Mouse (Mus musculus) embryonic facial prominence, embryonic 11.5 days (tissue): ENCODE measurements around the gene Dnajc8. TPM values are rescaled to one million over a fixed set of nuclear protein-coding genes. Genes with fewer than 3 reads are reported as not detected.

ENCODE experiments used
- ATAC-seq: fragments of 200-750 bp; cut with Nextera tagmentation; replicated peaks from 2 replicates; pipeline ENCODE4 v1.8.0; 2017; ENCODE audit warnings: low read depth; ENCODE audit not compliant: insufficient number of reproducible peaks, low FRiP score, low TSS enrichment
- DNase-seq: peaks from one replicate; pipeline ENCODE4 v3.0.0-alpha.2; 2015; ENCODE audit warnings: low spot score
- H3K27ac ChIP-seq: fragments of 300-500 bp; sonication (generic); replicated peaks from 2 replicates; pipeline ENCODE4 v1.5.1; 2014; ENCODE audit warnings: mild to moderate bottlenecking, low read depth, low read length, control low read depth
- H3K27me3 ChIP-seq: fragments of 300-500 bp; sonication (generic); 2 replicates; pipeline ENCODE4 v1.6.1; 2014; ENCODE audit warnings: mild to moderate bottlenecking, low read length, moderate library complexity, mixed read lengths; ENCODE audit not compliant: control insufficient read depth, insufficient read depth
- H3K36me3 ChIP-seq: fragments of 300-500 bp; sonication (generic); replicated peaks from 2 replicates; pipeline ENCODE4 v1.6.1; 2014; ENCODE audit warnings: low read depth, mild to moderate bottlenecking, low read length, moderate library complexity, mixed read lengths; ENCODE audit not compliant: control insufficient read depth, insufficient read depth
- H3K4me1 ChIP-seq: fragments of 300-500 bp; sonication (generic); 2 replicates; pipeline ENCODE4 v1.6.1; 2014; ENCODE audit warnings: low read length, mixed read lengths; ENCODE audit not compliant: control insufficient read depth, insufficient read depth
- H3K4me2 ChIP-seq: fragments of 300-500 bp; sonication (generic); 2 replicates; pipeline ENCODE4 v1.6.1; 2014; ENCODE audit warnings: low read depth, mild to moderate bottlenecking, control low read depth, low read length, moderate library complexity
- H3K4me3 ChIP-seq: fragments of 300-500 bp; sonication (generic); 2 replicates; pipeline ENCODE4 v1.5.1; 2014; ENCODE audit warnings: low read depth, low read length, control low read depth
- H3K9ac ChIP-seq: fragments of 300-500 bp; sonication (generic); replicated peaks from 2 replicates; pipeline ENCODE4 v1.6.1; 2014; ENCODE audit warnings: mild to moderate bottlenecking, control low read depth, low read length
- H3K9me3 ChIP-seq: fragments of 300-500 bp; sonication (generic); replicated peaks from 2 replicates; pipeline ENCODE4 v1.6.1; 2016; ENCODE audit warnings: mild to moderate bottlenecking, low read length, inconsistent platforms, mixed read lengths; ENCODE audit not compliant: control insufficient read depth
- WGBS: fragments of 180-500 bp; shearing (Covaris S2); extraction: QIAGEN DNeasy Blood & Tissue Kit; methylation state at CpG from one replicate; pipeline ENCODE4 v1.1.7; 2014; 5-methylcytosine and 5-hydroxymethylcytosine counted together
- polyA plus RNA-seq: library from polyadenylated mRNA; unstranded; fragments of >200 nt; fragmentation: Nextera tagmentation; extraction: Ambion mirVana; gene quantifications from 2 replicates; pipeline ENCODE4 v1.2.1, GENCODE M21; 2014

Dnajc8 gene
- polyA plus RNA-seq, 1 experiment from 2014 or later, result 255 TPM

DNA sequence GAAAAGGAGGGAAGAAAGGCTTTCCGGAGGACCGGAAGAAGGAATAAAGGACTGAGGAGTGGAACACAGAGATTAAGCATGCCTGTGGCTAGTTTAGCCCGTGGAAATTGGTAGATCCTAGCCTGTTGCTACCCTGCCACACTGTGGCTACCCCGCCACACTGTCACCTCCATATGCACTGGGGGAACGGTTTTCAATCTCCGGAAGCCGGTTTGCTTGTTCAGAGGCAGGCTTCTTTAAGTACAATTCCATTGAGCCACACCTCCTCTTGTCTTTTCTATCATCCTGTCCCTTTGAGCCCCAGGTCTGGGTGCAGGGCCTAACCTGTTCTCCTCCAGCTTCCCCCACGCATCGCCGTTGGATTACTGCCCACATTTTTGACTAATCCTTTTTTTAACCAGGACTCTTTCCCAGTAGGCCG lies 11.0 kb upstream of the Dnajc8 start:
- peak overlapping the region; percentile 28 for H3K9ac ChIP-seq
- ATAC-seq (no peak), DNase-seq (peak; percentile 13)
- H3K27ac ChIP-seq, result no peak overlapping the region
- no peak overlapping the region for H3K4me2 ChIP-seq
- H3K36me3 ChIP-seq, result no peaks in the 10 kb centered on the region
- WGBS, result 18% methylated on average over 11 of the region's 11 CpGs
- no peaks in the 10 kb centered on the region for H3K27me3 ChIP-seq
- H3K9me3 ChIP-seq, result no peaks in the 10 kb centered on the region
- H3K4me3 ChIP-seq, result no peak overlapping the region
- no peaks in the 10 kb centered on the region for H3K4me1 ChIP-seq

DNA sequence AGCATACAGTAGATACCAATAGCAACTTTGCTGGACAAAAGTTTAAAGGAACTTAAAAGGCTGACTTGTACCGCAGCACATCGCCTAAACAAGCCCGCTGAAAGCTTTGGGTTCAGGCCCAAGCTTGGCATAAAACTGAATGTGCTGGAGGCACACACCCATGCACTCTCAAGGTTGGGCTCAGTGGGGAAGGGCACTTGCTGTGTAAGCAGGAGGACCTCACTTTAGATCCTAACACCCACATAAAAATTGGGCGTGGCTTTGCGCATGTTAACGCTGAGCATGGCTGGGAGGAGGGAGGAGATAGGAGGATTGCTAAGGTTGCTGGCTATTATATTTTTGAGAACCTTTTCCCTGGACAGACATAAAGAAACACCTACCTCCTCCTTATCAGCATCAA lies 10.5 kb upstream of the Dnajc8 start:
- no peak overlapping the region for H3K27ac ChIP-seq
- no peaks in the 10 kb centered on the region for H3K27me3 ChIP-seq
- H3K9me3 ChIP-seq, result no peaks in the 10 kb centered on the region
- no peak for DNase-seq
- 51% methylated on average over 6 of the region's 6 CpGs for WGBS
- H3K4me2 ChIP-seq, result no peak overlapping the region
- no peaks in the 10 kb centered on the region for H3K36me3 ChIP-seq
- no peak overlapping the region for H3K4me3 ChIP-seq
- no peak for ATAC-seq
- H3K9ac ChIP-seq, result peak overlapping the region; percentile 28; the same call in 1 of the 2 replicates
- no peaks in the 10 kb centered on the region for H3K4me1 ChIP-seq

- Histone ChIP-seq H3K27ac (no peak overlapping the region), H3K4me2 (no peak overlapping the region), H3K9ac (no peak overlapping the region), H3K27me3 (no peaks in the 10 kb centered on the region), H3K4me1 (no peaks in the 10 kb centered on the region), H3K4me3 (no peak overlapping the region), H3K9me3 (no peaks in the 10 kb centered on the region), H3K36me3 (no peaks in the 10 kb centered on the region)
- WGBS, result 47% methylated on average over 2 of the region's 2 CpGs
- DNase-seq, result peak; percentile 30
- no peak for ATAC-seq
These were observed 8.7 kb upstream of the Dnajc8 start for GRCm38 (mm10) chr4:132526678-132527077.

DNA sequence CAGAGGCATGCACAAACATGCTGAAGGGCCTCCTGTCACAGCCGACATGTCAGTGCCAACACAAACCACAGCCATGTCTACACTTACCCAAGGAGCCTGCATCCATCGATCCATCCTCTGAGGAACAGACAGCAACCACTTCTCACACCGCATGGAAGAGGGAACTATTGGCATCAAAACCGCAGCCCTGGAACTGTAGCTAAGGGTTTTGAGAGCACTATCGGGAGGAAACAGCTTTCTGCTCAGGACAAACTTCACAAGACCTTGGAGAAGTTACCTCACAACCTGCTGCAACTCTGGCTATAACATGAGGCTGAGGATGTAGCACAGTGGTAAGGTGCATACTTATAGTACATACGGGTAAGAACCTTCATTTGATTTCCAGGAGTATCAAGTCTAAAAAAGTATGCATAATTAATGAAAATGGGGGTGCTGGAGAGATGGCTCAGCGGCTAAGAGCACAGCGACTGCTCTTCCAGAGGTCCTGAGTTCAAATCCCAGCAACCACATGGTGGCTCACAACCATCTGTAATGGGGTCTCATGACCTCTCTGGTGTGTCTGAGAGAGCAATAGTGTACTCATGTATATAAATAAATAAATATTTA lies 7.3 kb upstream of the Dnajc8 start:
- Histone ChIP-seq H3K36me3 (no peaks in the 10 kb centered on the region), H3K27ac (no peak overlapping the region), H3K27me3 (no peaks in the 10 kb centered on the region), H3K9ac (no peak overlapping the region), H3K4me1 (no peaks in the 10 kb centered on the region), H3K4me2 (no peak overlapping the region), H3K9me3 (no peaks in the 10 kb centered on the region), H3K4me3 (no peak overlapping the region)
- ATAC-seq (no peak), DNase-seq (no peak)
- WGBS, result 89% methylated on average over 8 of the region's 8 CpGs

GRCm38 (mm10) chr4:132529344-132529743 lies 6.0 kb upstream of the Dnajc8 start:
- no peak overlapping the region for H3K27ac ChIP-seq
- no peak for ATAC-seq
- no peak overlapping the region for H3K9ac ChIP-seq
- H3K4me1 ChIP-seq, result no peaks in the 10 kb centered on the region
- no peaks in the 10 kb centered on the region for H3K36me3 ChIP-seq
- H3K4me2 ChIP-seq, result no peak overlapping the region
- WGBS, result 87% methylated on average over 4 of the region's 4 CpGs
- DNase-seq, result no peak
- no peaks in the 10 kb centered on the region for H3K9me3 ChIP-seq
- no peak overlapping the region for H3K4me3 ChIP-seq
- H3K27me3 ChIP-seq, result no peaks in the 10 kb centered on the region

- Histone ChIP-seq H3K27me3 (no peaks in the 10 kb centered on the region), H3K4me2 (no peak overlapping the region), H3K27ac (no peak overlapping the region), H3K4me1 (no peaks in the 10 kb centered on the region), H3K9me3 (no peaks in the 10 kb centered on the region), H3K36me3 (no peaks in the 10 kb centered on the region), H3K4me3 (no peak overlapping the region), H3K9ac (no peak overlapping the region)
- WGBS, result 90% methylated on average over 20 of the region's 20 CpGs
- ATAC-seq, result no peak
- no peak for DNase-seq
These were observed 5.1 kb upstream of the Dnajc8 start for GRCm38 (mm10) chr4:132530033-132530804.

DNA sequence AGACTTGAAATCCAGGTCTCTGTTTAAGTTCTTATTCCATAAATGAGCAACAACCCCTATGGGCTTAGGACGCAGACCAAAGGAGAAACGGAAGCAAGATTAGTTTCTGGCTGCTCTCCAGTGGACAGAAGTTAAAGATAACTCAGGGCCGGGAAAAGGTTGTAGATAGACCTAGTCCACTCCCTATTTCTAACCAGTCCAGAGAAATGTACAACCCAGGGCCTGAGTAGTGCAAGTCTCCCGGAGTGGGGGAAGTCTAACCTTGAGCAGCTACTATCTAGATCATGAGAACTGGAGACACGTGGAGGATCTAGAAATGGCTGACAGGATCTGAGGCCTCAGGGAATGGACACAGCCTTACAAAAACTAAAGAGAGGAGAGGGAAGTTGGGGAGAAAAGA lies 2.9 kb upstream of the Dnajc8 start:
- Histone ChIP-seq H3K9ac (peak overlapping the region; percentile 84), H3K9me3 (no peaks in the 10 kb centered on the region), H3K4me1 (no peaks in the 10 kb centered on the region), H3K27ac (no peak overlapping the region), H3K36me3 (no peaks in the 10 kb centered on the region), H3K4me2 (peak overlapping the region; percentile 58), H3K27me3 (no peaks in the 10 kb centered on the region), H3K4me3 (peak overlapping the region; percentile 58)
- no peak for ATAC-seq
- DNase-seq, result no peak
- 40% methylated on average over 5 of the region's 5 CpGs for WGBS
